Mouse (Mus musculus): ENCODE data around the gene Rab11fip4. TPM values are rescaled to one million over a fixed set of nuclear protein-coding genes. Genes with fewer than 3 reads are reported as not detected.

The Rab11fip4 gene
- polyA plus RNA-seq, 1 experiment from 2014 or later, result 10.7 TPM

- ATAC-seq (ENCODE audit: insufficient number of reproducible peaks, low FRiP score, low TSS enrichment, low read depth) (no peak), DNase-seq (ENCODE audit: low spot score) (no peak)
- H3K27me3 ChIP-seq (ENCODE audit: control insufficient read depth, insufficient read depth, low read length), result no peaks in the 10 kb centered on the region
- WGBS, result 91% methylated on average over 6 of the region's 6 CpGs
- peaks cover 2% of the 10 kb centered on the region; the same call in 1 of the 2 replicates for H3K4me1 ChIP-seq (ENCODE audit: control insufficient read depth, insufficient read depth, low read length)
- no peaks in the 10 kb centered on the region for H3K36me3 ChIP-seq (ENCODE audit: control insufficient read depth, insufficient read depth, low read length)
- no peak overlapping the region for H3K27ac ChIP-seq (replicated peaks; ENCODE audit: low read depth, low read length)
- no peak overlapping the region for H3K4me2 ChIP-seq (ENCODE audit: low read depth, severe bottlenecking)
- no peaks in the 10 kb centered on the region for H3K9me3 ChIP-seq (ENCODE audit: control insufficient read depth, low read length)
- H3K9ac ChIP-seq (ENCODE audit: low read length), result no peak overlapping the region
- H3K4me3 ChIP-seq (ENCODE audit: low read depth, low read length), result no peak overlapping the region
These were observed 147.0 kb downstream of the Rab11fip4 start for GRCm38 (mm10) chr11:79737865-79738502.

- H3K27ac ChIP-seq (replicated peaks; ENCODE audit: low read depth, low read length), result peak overlapping the region; percentile 74; the same call in 1 of the 2 replicates
- ATAC-seq (ENCODE audit: insufficient number of reproducible peaks, low FRiP score, low TSS enrichment, low read depth), result peak; percentile 44; the same call in 1 of the 2 replicates
These were observed 147.9 kb downstream of the Rab11fip4 start for GRCm38 (mm10) chr11:79738725-79739558.

GRCm38 (mm10) chr11:79740740-79741512, 149.9 kb downstream of the Rab11fip4 start:
- Histone ChIP-seq H3K4me3 (ENCODE audit: low read depth, low read length) (no peak overlapping the region), H3K27ac (replicated peaks; ENCODE audit: low read depth, low read length) (no peak overlapping the region), H3K27me3 (ENCODE audit: control insufficient read depth, insufficient read depth, low read length) (no peaks in the 10 kb centered on the region), H3K9ac (ENCODE audit: low read length) (no peak overlapping the region), H3K36me3 (ENCODE audit: control insufficient read depth, insufficient read depth, low read length) (no peaks in the 10 kb centered on the region), H3K4me1 (ENCODE audit: control insufficient read depth, insufficient read depth, low read length) (peaks cover 2% of the 10 kb centered on the region; the same call in 1 of the 2 replicates), H3K4me2 (ENCODE audit: low read depth, severe bottlenecking) (no peak overlapping the region), H3K9me3 (ENCODE audit: control insufficient read depth, low read length) (no peaks in the 10 kb centered on the region)
- DNase-seq (ENCODE audit: low spot score) (no peak), ATAC-seq (ENCODE audit: insufficient number of reproducible peaks, low FRiP score, low TSS enrichment, low read depth) (no peak)
- WGBS, result 85% methylated on average over 10 of the region's 10 CpGs

More at GRCm38 (mm10) chr11:79738725-79739558, 147.9 kb downstream of the Rab11fip4 start:
- peak; percentile 49 for DNase-seq (ENCODE audit: low spot score)
- Histone ChIP-seq H3K27me3 (ENCODE audit: control insufficient read depth, insufficient read depth, low read length) (no peaks in the 10 kb centered on the region), H3K36me3 (ENCODE audit: control insufficient read depth, insufficient read depth, low read length) (no peaks in the 10 kb centered on the region), H3K4me2 (ENCODE audit: low read depth, severe bottlenecking) (no peak overlapping the region), H3K4me1 (ENCODE audit: control insufficient read depth, insufficient read depth, low read length) (peaks cover 2% of the 10 kb centered on the region; the same call in 1 of the 2 replicates), H3K9me3 (ENCODE audit: control insufficient read depth, low read length) (no peaks in the 10 kb centered on the region), H3K9ac (ENCODE audit: low read length) (no peak overlapping the region), H3K4me3 (ENCODE audit: low read depth, low read length) (no peak overlapping the region)
- WGBS, result 74% methylated on average over 19 of the region's 19 CpGs

GRCm38 (mm10) chr11:79746552-79747102, 155.6 kb downstream of the Rab11fip4 start:
- Histone ChIP-seq H3K27ac (replicated peaks; ENCODE audit: low read depth, low read length) (no peak overlapping the region), H3K9me3 (ENCODE audit: control insufficient read depth, low read length) (no peaks in the 10 kb centered on the region), H3K4me3 (ENCODE audit: low read depth, low read length) (no peak overlapping the region), H3K4me2 (ENCODE audit: low read depth, severe bottlenecking) (no peak overlapping the region), H3K9ac (ENCODE audit: low read length) (no peak overlapping the region), H3K4me1 (ENCODE audit: control insufficient read depth, insufficient read depth, low read length) (no peaks in the 10 kb centered on the region), H3K27me3 (ENCODE audit: control insufficient read depth, insufficient read depth, low read length) (no peaks in the 10 kb centered on the region), H3K36me3 (ENCODE audit: control insufficient read depth, insufficient read depth, low read length) (no peaks in the 10 kb centered on the region)
- no peak for DNase-seq (ENCODE audit: low spot score)
- WGBS, result 85% methylated on average over 11 of the region's 11 CpGs
- ATAC-seq (ENCODE audit: insufficient number of reproducible peaks, low FRiP score, low TSS enrichment, low read depth), result no peak

MicroRNAs encoded within 50 kb of the gene (microRNA counts, 519-probe panel; counts per million panel counts)
- microRNA mmu-miR-193, result not detected
- 3,762 counts per million, percentile 52 among the panel's probes with 10 or more counts for microRNA mmu-miR-365

Small RNA genes lying within 50 kb of the gene (microRNA-seq; reads per million reads assigned to microRNA genes)
- gene Mir193a, result 4.0 reads per million, percentile 6 among the genes with 10 or more reads in this experiment
- not detected for gene Mir365-2

Other genes with a start within 250 kb of the Rab11fip4 start
- gene Omg, start 87.1 kb upstream of the Rab11fip4 start, polyA plus RNA-seq (2014; fragmentation: Nextera tagmentation; extraction: Ambion mirVana), result 0.12 and 0.33 TPM in 2 replicates
- gene Evi2b, start 67.5 kb upstream of the Rab11fip4 start, polyA plus RNA-seq (2014; fragmentation: Nextera tagmentation; extraction: Ambion mirVana), result 0.15 and 0.27 TPM in 2 replicates
- 0.85 and 0.91 TPM in 2 replicates for gene Evi2, start 60.6 kb upstream of the Rab11fip4 start, polyA plus RNA-seq (2014; fragmentation: Nextera tagmentation; extraction: Ambion mirVana)
- 2.0 and 2.3 TPM in 2 replicates for gene Evi2a, start 60.6 kb upstream of the Rab11fip4 start, polyA plus RNA-seq (2014; fragmentation: Nextera tagmentation; extraction: Ambion mirVana)